Mouse (Mus musculus): ENCODE measurements around the gene Mn1.

The Mn1 gene

DNA sequence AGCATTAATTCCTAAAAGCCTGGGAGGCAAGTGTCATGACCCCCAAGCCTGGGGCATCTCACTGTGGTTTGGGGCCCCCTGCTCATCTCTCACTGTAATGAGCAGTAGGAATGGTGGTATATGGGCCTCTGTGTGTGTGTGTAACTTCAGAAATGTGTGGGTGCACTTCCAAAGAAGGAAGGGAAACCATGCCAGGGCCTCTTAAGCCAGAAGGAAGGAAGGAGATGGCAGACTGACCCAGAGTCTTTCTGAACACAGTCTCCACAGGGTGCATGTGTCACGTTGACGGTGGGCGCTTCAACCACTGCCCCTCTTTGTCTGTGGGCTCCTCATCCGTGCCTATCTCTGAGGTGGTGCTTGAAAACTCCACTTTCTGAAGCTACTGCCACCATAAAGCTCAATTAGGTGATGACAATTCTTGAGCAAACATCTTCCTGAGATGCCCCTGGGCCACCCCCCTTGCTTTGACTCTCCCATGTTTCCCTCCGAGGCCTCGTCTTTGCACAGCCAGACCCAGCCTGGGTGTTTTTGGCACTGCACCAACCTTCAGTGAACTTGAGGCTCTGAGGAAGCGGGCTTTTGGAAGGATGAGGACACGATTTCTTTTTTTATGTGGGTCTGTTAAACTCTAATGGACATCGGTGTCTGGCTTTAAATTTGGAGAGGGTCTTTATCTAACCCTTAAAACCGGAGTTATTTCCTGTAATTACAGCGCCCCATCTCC is 14.0 kb downstream of the Mn1 start:
- DNase-seq (ENCODE audit: low read depth, low spot score) = no peak

DNA sequence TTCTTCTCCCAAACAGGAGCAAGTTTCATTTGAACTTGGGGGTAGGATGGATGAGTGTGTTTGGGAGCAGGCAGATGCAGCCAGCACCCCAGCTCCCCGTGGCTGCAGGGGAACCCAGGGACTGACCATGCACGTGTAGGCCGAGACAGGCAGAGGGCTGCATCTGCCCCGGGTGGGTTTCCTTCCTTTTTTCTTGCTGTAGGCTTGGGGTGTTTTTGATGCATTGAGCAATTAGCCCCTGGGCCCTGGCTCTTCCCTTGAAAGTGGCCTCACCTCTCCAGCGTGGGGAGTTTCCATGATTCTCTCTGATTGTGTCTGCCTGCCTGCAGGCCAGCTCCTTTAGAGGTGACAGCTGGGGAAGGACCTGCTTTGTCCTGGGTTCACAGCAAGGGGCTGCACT is 15.7 kb downstream of the Mn1 start:
- DNase-seq (ENCODE audit: low read depth, low spot score) = no peak

DNA sequence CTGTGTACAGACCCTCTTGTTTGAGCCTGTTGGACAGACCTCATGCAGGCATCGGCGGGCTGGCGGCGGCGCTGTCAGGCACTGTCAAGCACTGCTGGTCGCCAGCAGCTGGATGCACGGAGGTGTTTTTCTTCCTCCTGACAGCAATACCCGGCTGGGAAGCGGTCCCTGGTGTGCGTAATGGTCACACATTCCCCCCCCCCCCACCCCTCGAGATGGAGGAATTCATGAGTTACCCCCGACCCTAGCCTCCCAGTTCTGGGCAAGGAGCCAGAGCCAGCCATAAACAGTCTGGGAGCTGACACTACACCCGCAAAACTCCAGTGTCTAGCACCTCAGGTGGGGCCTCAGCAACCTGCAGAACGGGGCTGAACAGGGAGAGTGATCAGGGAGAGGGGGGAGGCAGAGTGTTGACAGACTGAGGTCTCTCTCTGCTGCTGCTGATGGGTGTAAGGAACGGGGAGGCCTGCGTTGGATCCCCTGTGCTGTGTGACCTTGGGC is 17.2 kb downstream of the Mn1 start:
- DNase-seq (ENCODE audit: low read depth, low spot score) = no peak

DNA sequence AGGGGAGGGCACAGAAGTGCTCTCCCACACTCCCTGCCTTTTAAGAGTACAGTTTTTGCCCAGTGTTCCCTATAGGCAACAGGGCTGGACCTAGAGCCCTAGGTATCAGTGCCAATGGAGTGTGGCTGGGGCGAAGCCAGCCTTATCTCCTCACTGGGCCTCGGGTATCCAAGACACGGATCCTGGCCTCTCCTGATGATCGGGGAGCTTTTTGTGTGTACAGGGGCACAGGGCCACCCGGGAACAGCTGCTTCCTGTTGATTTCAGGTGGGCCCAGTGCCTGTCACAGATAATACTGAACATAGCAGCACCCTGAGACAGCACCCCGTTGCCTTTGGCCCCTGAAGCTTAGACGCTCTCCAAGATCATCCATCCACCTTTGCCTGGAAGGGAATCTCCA is 19.1 kb downstream of the Mn1 start:
- DNase-seq (ENCODE audit: low read depth, low spot score) = no peak

DNA sequence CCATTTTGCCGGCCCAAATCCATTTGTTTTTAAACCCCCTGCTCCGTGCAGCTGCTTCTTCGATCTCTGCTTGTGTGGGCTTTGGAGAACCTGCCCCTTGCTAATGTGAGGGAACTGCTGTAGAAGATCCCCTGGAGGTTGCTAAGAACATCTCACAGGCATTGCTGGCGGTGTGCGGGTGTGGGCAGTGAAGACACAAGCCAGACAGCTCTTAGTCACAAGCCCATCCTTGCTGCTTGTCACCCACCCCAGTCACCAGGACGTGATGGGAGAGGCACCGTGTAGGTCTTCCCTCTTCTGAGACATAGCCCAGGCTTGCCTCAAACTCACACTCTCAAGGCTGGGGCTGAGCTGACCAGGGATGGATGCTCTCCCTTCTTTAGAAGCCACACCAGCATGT is 20.0 kb downstream of the Mn1 start:
- DNase-seq (ENCODE audit: low read depth, low spot score) = no peak

DNA sequence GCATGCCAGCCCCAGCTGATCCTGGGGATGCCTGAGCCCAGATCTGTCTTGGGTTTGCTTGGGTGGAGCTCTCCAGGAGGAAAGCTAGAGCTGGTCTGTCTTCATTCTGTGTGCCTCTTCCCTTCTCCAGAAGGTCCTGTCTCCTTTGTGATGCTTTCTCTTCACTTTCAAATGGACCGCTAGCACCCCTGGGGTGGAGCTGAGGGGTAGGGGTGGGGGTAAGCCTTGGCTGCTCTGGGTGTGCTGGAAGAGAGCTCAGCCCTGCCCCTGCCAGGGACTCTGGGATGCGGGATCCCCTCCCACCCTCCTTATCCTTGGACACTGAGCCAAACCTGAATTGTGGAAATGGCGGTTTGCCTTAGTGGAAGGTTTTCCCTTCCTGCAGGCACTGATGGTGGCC is 21.2 kb downstream of the Mn1 start:
- no peak for DNase-seq (ENCODE audit: low read depth, low spot score)

DNA sequence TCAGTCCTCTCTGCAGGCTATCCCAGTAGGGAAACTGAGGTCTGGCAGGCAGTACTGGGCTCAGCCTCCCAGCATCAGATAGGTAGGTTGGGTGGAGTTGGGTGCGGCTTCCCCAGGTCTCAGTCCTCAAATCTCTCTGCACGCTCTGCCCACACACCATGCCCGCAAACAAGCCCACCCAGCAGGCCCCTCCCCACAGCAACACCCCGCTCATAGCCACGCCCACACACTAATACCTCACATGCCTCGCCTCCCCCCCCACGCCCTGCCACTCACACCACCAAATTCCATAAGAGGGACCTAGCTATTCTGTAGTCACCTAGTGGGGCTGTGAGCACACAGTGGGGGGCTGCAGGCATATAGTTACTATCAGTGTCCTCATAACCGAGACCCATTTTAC is 21.7 kb downstream of the Mn1 start:
- DNase-seq (ENCODE audit: low read depth, low spot score) = no peak

DNA sequence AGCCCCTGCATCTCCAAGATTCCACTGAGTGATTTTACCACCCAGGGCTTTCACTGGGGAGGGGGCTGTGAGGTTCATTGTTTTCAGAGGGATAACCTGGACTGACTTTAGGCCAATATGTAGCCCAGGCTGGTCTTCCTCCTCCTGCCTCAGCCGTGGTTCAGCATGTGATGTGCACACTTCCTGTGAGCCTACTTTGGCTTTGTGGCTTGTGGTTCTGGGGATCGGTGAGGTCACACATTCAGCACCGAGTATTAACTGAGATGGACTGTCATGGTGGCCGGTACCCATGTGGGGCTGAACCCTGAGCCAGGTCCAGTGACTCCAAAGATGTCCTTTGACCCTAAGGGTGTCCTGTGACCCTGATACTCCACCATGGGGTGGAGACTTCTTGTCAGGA is 23.1 kb downstream of the Mn1 start:
- no peak for DNase-seq (ENCODE audit: low read depth, low spot score)

DNA sequence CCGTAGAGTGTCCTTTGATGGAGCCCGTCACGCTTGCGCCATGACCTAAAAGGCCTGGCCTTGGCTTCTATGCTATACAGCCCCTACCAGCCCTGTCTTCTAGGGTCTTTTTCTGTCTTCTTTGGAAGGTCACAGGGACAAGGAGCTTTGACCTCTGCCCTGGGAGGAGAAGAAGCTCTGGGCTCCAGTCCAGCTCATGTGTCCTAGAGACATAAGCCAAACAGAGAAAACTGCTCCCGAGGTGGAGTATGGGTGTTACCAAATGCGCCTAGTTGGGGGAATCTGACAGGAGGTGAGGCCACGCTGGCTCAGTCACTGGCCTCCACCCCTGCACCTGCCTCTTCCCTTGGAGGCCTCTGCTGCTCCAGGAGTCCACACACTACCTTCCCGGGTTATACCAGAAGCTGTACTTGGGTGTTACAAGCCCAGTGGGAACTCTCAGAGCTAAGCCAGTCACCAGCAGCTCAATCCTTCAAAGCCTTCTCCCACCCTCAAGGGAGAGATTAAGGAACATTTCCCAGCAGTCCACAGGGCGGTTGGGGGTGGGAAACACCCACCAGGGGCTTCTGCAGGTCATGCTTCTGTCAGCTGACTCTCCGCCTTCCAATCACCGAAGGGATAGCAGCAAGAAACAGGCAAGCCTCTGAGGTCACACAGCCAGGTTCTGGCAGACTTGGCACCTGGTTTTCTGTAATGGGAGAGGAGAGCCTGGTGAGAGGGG is 25.1 kb downstream of the Mn1 start:
- DNase-seq (ENCODE audit: low read depth, low spot score) = no peak

DNA sequence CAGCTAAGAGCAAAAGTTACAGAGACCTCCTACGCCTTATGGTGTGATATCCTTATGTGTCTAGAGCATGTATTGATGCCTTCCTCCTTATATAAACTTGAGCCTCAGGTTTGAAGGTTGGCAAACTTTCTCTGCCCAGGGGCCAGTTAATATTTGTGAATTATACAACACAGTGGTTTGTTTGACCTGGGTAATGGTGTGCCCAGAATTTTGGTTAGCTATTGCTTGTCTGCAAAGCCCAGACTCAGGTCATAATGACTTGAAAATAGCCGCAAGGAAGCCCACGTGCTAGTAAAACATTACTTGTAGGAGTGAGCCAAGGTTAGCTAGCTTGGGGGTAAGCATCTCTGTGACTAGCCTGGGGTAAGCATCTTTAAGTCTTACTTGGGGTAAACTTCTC is 26.5 kb downstream of the Mn1 start:
- no peak for DNase-seq (ENCODE audit: low read depth, low spot score)

DNA sequence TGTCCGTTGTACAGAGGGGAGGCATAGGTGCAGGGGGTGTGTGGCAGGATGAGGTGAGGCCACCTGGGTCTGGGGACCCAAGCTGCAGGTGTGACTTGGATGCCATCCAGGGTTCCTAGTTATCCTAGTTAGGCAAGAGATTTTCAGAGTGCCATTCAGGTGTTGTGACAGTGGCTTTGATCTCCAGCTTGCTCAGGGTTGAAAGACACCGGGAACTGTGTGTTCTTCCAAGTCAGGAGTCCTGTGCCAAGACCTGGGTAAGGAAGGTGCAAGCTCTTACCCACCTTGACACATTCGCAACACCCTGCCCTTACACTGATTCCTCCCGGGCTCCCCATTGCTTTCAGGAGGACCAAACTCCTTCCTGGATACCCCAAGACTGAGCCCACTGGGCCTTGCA is 27.2 kb downstream of the Mn1 start:
- no peak for DNase-seq (ENCODE audit: low read depth, low spot score)

DNA sequence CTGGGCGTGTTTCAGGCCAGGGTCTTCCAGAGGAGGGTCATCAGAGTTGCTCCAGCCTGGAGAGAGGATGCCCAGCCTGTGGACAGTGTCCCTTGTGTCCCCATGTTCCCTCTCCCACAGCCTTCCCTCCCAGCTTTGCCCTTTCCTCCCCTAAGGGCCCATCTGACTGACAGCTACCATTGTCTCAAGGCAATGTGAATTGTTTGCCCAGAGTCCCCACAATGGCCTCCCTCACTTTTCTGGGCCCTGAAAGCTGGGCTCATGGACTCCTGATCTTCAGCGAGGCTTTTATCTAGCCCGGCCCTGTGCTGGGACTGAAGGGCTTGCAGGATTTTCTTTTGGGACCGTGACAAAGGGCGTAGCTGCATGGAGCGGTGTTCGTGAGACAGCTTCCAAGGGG is 29.5 kb downstream of the Mn1 start:
- DNase-seq (ENCODE audit: low read depth, low spot score) = no peak

DNA sequence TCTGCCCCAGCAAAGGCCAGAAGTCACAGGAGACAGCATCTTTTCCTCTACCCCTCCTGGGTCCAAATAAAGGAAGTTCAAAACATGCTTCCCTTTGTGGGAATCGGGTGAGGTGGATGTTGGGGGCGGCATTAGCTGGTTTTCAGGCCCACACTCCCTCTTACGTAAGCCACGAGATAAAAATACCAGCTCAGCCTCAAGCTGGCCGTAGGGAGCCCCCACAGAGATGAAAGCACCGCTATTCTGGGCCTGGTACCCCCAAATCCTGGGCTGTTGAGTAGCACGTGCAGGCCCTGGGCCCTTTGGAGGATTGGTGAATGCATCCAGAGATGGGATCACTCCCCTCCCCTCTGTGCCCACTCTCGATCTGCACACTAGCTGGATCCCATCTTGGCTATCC is 32.5 kb downstream of the Mn1 start:
- no peak for DNase-seq (ENCODE audit: low read depth, low spot score)

DNA sequence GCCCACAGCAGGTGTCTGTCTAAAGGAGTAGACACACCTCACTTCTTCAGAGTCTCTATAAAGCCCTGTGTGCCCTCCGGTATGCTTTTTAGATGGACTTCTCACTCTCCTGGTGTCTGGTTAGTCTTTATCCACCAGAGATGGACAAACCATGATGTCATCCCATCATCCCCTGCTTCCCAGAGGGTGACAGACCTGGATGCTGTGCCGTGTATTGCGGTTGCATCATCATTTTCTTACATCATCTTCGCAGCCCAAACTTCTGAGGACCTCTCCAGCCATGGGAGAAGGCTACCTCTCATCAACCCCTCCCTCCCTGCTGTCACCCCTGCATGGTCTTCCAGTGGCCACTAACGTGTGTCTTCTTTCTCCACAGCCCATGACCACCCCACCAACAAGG is 37.1 kb downstream of the Mn1 start:
- no peak for DNase-seq (ENCODE audit: low read depth, low spot score)

DNA sequence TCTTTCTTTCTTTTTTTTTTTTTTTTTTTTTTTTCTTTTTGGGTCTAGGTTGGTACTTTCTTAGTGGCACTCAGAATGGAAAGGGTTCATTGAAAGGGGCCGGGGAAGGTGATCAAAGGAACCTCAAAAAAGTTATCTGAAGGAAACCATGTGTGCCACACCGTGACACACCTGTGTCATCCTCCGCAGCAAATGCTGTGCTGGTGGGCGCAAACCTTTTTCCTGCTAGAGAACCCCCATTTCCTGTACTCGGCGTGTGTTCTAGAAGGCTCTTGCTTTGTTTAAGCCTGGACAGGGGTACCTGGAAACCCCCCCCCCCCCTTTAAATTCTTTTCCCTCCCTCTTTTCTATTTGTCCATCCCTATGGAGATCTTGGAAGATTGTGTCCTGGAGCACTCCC is 37.7 kb downstream of the Mn1 start:
- DNase-seq (ENCODE audit: low read depth, low spot score) = no peak

DNA sequence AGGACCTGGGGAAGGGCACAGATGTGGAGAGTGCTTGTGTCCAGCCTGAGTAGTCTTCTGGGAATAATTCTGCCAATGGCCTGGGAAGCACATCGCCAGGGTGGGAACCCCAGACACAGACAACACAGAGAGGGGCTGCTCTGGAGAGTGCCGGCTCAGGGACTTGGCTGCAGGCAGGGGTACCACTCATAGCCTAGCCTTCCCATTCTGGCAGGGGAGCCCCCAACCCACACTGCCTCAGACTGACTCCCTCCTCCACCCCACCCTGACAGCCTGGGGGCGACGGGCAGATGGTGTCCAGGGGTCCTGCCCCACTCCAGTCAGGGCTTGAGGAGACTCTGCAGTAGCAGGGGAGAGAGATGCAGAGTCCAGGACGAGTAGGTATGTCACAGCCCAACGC is 41.5 kb downstream of the Mn1 start:
- no peak for DNase-seq (ENCODE audit: low read depth, low spot score)

DNA sequence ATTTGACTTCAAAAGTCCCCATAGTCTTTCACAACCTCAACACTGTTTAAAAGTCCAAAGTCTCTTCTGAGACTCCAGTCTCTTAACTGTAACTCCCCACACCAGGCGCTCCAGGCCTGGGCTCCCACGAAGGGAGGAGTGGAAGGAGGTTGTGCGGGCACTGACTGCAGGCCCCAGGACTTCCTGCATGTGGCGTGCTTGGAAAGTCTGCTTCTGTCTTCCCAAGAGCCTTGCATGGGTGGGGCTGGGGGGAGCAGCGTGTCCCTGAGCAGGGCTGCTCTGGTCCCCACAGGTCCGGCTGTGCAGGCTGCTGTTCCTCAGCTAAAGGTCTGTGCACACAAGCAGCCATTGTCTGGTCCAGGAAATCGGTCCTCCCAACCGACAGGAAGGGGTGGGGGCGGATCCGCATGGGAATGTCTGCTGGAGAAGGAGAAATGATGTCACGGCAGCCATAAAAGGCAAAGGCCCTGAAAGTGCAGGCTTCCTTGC is 48.7 kb downstream of the Mn1 start:
- DNase-seq (ENCODE audit: low read depth, low spot score) = no peak

DNA sequence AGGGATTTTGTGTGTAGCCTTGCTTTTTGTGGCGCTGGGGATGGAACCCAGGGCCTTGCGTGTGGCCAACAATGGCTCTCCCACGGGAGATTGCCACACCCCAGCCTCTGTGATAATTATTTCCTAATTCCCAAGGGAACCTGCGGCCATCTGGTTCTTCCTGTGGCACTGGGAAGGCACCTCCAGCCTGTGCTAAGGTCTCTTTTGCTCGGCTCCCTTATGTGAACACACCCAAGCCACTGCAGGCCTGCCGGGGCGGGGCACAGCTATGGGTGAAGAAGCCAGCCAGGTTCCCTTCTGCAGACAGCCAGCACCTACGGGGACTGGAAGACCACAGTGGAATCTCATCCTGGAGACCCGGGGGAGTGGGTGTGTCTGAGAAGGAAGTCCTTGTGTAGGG is 49.3 kb downstream of the Mn1 start:
- DNase-seq (ENCODE audit: low read depth, low spot score) = no peak

DNA sequence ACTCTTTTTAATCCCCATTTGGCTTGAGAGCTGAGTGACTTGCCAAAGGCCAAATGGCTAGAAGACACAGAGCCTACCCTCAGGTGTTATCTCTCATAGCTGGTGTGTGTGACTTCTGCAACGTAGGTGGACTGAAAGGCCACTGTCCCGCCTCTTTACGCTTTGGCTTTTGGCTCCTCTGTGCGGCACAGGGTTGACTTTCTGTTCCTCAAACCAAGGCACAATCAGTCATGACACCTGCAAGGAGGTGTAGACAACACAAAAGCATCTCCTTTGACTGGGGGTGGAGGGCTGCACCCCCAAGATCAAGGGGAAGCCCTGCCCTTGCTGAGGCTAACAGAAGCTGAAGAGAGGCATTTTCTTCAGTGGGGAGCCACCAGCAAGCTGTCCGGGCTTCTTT is 50.5 kb downstream of the Mn1 start:
- DNase-seq (ENCODE audit: low read depth, low spot score) = no peak

DNA sequence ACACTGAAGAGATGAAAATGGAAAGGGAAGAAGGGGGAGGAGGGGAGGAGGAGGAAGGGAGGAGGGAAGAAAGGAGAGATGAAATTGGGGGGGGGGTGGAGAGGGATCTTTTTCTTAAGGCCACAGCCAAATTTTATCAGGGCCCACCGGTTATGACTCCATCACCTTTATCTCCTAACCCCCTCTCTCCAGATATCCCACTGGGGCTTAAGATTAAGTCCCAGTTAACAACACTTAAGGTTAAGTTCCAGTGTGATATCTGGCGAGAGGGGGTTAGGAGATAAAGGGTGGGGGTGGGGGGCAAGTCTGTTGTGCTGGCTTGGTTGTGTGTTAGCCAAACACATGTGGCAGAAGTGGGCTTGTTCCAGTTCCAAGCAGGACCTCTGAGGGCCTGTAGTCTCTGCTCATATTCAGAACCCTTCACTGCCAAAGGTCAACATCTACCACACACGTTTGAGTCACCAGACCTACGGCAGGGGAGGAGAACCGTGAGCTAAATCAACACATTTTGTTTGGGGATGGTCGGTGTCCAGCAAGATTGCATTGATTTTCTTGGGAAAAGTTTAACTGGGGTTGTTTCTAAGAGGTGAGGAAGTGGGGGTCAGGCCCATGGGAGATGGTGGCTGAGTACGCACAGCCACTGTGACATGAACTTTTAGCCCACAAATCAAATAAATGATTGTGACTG is 52.2 kb downstream of the Mn1 start:
- no peak for DNase-seq (ENCODE audit: low read depth, low spot score)

DNA sequence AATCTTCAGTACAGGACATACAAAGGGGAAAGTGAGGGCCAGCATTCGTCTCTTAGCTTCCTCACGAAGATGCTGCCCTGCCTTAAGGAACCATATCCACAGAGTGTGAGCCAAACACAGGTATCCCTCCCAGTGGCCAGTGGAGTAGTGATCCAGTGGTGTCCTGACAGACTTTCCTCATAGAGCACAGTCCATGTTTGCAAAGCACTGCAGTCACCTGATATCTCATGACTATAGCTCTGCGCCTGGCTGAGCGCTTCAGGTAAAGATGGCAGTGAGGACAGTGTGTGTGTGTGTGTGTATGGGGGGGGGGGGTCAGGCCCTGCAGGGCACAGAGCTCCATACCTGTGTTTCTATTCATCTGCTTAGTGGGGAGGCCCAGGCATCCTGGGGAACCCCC is 53.7 kb downstream of the Mn1 start:
- DNase-seq (ENCODE audit: low read depth, low spot score) = no peak

DNA sequence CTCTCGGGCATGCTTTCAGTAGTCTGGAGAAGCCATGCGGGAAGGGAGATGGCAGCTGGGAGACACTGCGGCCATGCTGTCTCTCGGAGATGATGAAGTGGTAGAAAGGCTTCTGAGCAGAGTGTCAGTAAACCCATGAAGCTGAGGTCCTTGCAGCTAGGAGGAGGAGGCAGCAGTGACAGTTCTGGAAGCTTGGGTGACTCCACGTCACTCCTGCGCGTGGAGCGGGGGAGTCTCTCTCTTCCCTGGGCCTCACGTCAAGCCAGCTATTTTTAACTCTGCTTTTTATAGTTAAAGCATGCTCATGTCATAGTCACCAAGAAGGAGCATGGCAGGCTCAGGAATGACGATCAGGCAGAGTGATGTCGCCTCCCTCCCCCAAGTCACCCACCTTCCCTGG is 56.3 kb downstream of the Mn1 start:
- DNase-seq (ENCODE audit: low read depth, low spot score) = no peak

DNA sequence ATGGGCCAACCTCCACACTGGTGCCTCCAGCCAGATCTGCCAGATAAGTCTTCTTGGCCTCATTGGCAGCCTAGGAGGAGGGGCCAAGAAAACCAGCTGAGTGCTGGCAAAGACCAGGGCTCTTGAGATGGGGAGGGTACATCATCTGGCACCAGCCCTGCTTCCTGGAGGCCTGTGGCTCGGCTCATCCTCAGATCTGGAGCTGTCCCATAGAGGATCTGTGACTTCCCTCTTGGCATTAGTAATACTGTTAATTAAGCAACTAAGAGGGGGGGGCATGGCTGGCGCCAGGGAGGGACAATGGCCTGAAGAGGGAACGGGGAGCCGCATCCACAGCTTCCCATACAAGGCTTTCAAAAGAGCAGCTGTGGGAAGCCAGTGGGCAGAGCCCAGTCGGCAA is 58.6 kb downstream of the Mn1 start:
- DNase-seq (ENCODE audit: low read depth, low spot score) = no peak

All from retina, adult 2 months (tissue).